ENCODE assay signal across 8 mouse cellular contexts in the genomic region with DNA sequence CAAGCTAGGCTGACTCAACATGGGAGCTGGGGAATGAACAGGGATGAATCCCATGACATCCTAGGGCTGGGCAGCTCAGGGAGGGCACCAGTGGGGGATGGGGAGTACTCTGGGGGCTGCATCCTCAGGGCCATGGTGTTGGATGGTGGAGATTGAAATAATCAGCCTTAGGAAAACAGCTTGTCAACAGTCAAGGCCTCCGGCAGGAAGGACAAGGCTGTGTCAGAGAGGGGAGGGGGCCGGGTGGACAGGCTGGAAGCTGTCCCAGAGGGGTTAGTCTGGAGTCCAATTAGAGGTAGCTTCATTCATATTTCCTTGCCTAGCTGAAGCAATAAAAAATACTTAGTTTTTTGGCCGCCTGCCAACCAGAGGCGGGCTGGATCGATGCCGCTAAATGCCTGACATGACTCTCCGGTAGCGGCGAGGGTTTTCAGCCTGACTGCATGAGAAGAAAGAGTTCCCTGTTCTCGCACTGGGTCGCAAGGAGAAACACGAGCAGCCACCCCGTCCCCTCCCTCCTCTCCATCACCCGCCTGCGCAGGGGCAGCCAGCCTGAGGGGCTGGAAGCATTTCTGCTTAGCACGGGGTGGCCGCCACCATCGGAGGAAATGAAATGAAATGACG. TPM values are rescaled to one million over a fixed set of nuclear protein-coding genes. Genes with fewer than 3 reads are reported as not detected.
DNase-seq lines count a peak whose midpoint lies in the region; ATAC-seq lines count a peak whose summit lies in the region.

No protein-coding gene starts in this region.

- H3K36me3 ChIP-seq in intestine, embryonic 14.5 days (ENCODE audit: control insufficient read depth, insufficient read depth, low read length) = peaks cover 81% of the 10 kb centered on the region
- peaks cover 77% of the 10 kb centered on the region for H3K36me3 ChIP-seq in midbrain, embryonic 14.5 days (ENCODE audit: control insufficient read depth, insufficient read depth, low read length)
- H3K36me3 ChIP-seq in stomach, embryonic 15.5 days = peaks cover 57% of the 10 kb centered on the region

- H3K27me3 ChIP-seq in intestine, embryonic 14.5 days (replicated peaks; ENCODE audit: control insufficient read depth, insufficient read depth, low read length) = no peaks in the 10 kb centered on the region
- no peaks in the 10 kb centered on the region for H3K27me3 ChIP-seq in midbrain, embryonic 14.5 days (ENCODE audit: control insufficient read depth, insufficient read depth, low read length)
- H3K27me3 ChIP-seq in stomach, embryonic 15.5 days (replicated peaks) = no peaks in the 10 kb centered on the region

- peak overlapping the region; percentile 6; the same call in 1 of the 2 replicates for H3K27ac ChIP-seq in intestine, embryonic 14.5 days (ENCODE audit: low read depth)
- H3K27ac ChIP-seq in midbrain, embryonic 14.5 days (replicated peaks; ENCODE audit: low read depth, low read length) = peak overlapping the region; percentile 75
- H3K27ac ChIP-seq in stomach, embryonic 15.5 days = peak overlapping the region; percentile 46; the same call in 1 of the 2 replicates

- no peaks in the 10 kb centered on the region for H3K9me3 ChIP-seq in intestine, embryonic 14.5 days (ENCODE audit: control insufficient read depth, low read length)
- no peaks in the 10 kb centered on the region for H3K9me3 ChIP-seq in midbrain, embryonic 14.5 days (ENCODE audit: control insufficient read depth, low read length)
- H3K9me3 ChIP-seq in stomach, embryonic 15.5 days = no peaks in the 10 kb centered on the region

- ATAC-seq in intestine, embryonic 14.5 days (replicated peaks; ENCODE audit: low FRiP score, low TSS enrichment, low read depth) = peak; percentile 80
- ATAC-seq in midbrain, embryonic 14.5 days (ENCODE audit: low FRiP score, low TSS enrichment) = peak; percentile 84
- peak; percentile 76 for ATAC-seq in stomach, embryonic 15.5 days (ENCODE audit: insufficient read depth, low FRiP score, low read depth)

- H3K4me1 ChIP-seq in intestine, embryonic 14.5 days (replicated peaks; ENCODE audit: control insufficient read depth, insufficient read depth, low read length) = peaks cover 33% of the 10 kb centered on the region
- H3K4me1 ChIP-seq in midbrain, embryonic 14.5 days (ENCODE audit: control insufficient read depth, insufficient read depth, low read length) = peaks cover 66% of the 10 kb centered on the region
- peaks cover 45% of the 10 kb centered on the region for H3K4me1 ChIP-seq in stomach, embryonic 15.5 days

- H3K4me3 ChIP-seq in intestine, embryonic 14.5 days (ENCODE audit: low read depth, low read length) = no peak overlapping the region
- H3K4me3 ChIP-seq in midbrain, embryonic 14.5 days (replicated peaks; ENCODE audit: low read depth, low read length) = no peak overlapping the region
- no peak overlapping the region for H3K4me3 ChIP-seq in stomach, embryonic 15.5 days (replicated peaks)

- H3K4me2 ChIP-seq in intestine, embryonic 14.5 days (ENCODE audit: low read length) = 0 out of 2 replicates have a peak overlapping the region, but pooled peaks have one; percentile 0
- H3K4me2 ChIP-seq in midbrain, embryonic 14.5 days (ENCODE audit: low read length) = peak overlapping the region; percentile 40
- peak overlapping the region; percentile 22 for H3K4me2 ChIP-seq in stomach, embryonic 15.5 days

- 26% methylated on average over 19 of the region's 19 CpGs for WGBS in intestine, embryonic 14.5 days
- WGBS in midbrain, embryonic 14.5 days = 2% methylated on average over 19 of the region's 19 CpGs
- 18% methylated on average over 19 of the region's 19 CpGs for WGBS in stomach, embryonic 15.5 days

- no peak overlapping the region for H3K9ac ChIP-seq in intestine, embryonic 14.5 days (ENCODE audit: low read length)
- H3K9ac ChIP-seq in midbrain, embryonic 14.5 days (replicated peaks; ENCODE audit: low read length) = no peak overlapping the region; the same call in 1 of the 2 replicates
- no peak overlapping the region for H3K9ac ChIP-seq in stomach, embryonic 15.5 days

- DNase-seq in adrenal gland, adult 8-10 months = peak; percentile 81
- DNase-seq in embryo, embryonic 10.5 days (ENCODE audit: low spot score) = peak; percentile 79
- DNase-seq in gastrocnemius, postnatal 10 days = peak; percentile 62
- DNase-seq in intestine, embryonic 14.5 days (ENCODE audit: low spot score) = peak; percentile 88
- DNase-seq in left cerebral cortex, adult 18-20 months (ENCODE audit: low spot score in 2 of 2) = peak; percentile 64 to 74
- DNase-seq in midbrain, embryonic 14.5 days = peak; percentile 93
- DNase-seq in adipocyte (ENCODE audit: low spot score) = no peak

RNA-seq across cellular contexts. Expression of a gene that starts 32.9 kb away (rescaled TPM):
- total RNA-seq in adrenal gland, adult 8-10 months (2022) = 100 to 1,000 TPM; 100 to 139 (median 108) TPM
- 10 to 100 TPM; 20.5 to 25.6 TPM for total RNA-seq in gastrocnemius, postnatal 10 days (2021)
- 23.3 and 25.0 TPM in 2 replicates for polyA plus RNA-seq in intestine, embryonic 14.5 days (2014; fragmentation: Nextera tagmentation; extraction: Ambion mirVana)
- total RNA-seq in left cerebral cortex, adult 18-20 months (2021) = 10 to 100 TPM; 54.3 to 58.3 TPM
- 36.4 and 43.8 TPM in 2 replicates for polyA plus RNA-seq in midbrain, embryonic 14.5 days (2014; fragmentation: Nextera tagmentation; extraction: Ambion mirVana)
- 24.3 and 25.4 TPM in 2 replicates for polyA plus RNA-seq in stomach, embryonic 15.5 days (2015; fragmentation: Nextera tagmentation; extraction: Ambion mirVana)

Comparison
In these comparisons a context has a peak if more than half of its experiments do, and no peak if none do; other contexts are left out.
1. H3K27ac ChIP-seq: peak in every context shown above with its lines; median percentile 75 in midbrain, embryonic 14.5 days; 46 in stomach, embryonic 15.5 days; 6 in intestine, embryonic 14.5 days.